Mouse (Mus musculus) cortical plate, adult 2 months (tissue): Measurements from ENCODE around the gene Taf15. TPM values are rescaled to one million over a fixed set of nuclear protein-coding genes. Genes with fewer than 3 reads are reported as not detected.
"Not testable (repeated sequence)": the region's sequence is repeated elsewhere in the genome, so short reads cannot be mapped to it uniquely, and the experiment has no call there.

Source experiments
- H3K27ac ChIP-seq: fragments of 200-500 bp; 2 replicates; pipeline ENCODE4 v1.5.1; 2012; ENCODE audit warnings: low read length, control low read depth, inconsistent platforms; ENCODE audit not compliant: insufficient read depth
- H3K4me1 ChIP-seq: fragments of 200-500 bp; 2 replicates; pipeline ENCODE4 v1.6.1; 2011; ENCODE audit warnings: low read length; ENCODE audit not compliant: control insufficient read depth, insufficient read depth
- H3K4me3 ChIP-seq: fragments of 200-500 bp; 2 replicates; pipeline ENCODE4 v1.5.1; 2011; ENCODE audit warnings: mild to moderate bottlenecking, low read length, control low read depth; ENCODE audit not compliant: insufficient read depth
- CTCF ChIP-seq: fragments of 200-500 bp; IDR thresholded peaks from 2 replicates; pipeline ENCODE4 v1.5.1; 2011; ENCODE audit warnings: mild to moderate bottlenecking, control low read depth, low read length; ENCODE audit not compliant: insufficient read depth; ENCODE audit errors: extremely low read depth
- POLR2A ChIP-seq: fragments of 200-500 bp; IDR thresholded peaks from 2 replicates; pipeline ENCODE4 v1.6.1; 2011; ENCODE audit warnings: mild to moderate bottlenecking, low read length, control low read depth; ENCODE audit not compliant: insufficient read depth; ENCODE audit errors: extremely low read depth
- polyA plus RNA-seq: library from polyadenylated mRNA; depleted of rRNA; stranded (reverse); fragments of >200 nt; gene quantifications from 2 replicates; pipeline ENCODE4 v1.2.3, GENCODE M21; 2012; rRNA removed

Taf15 gene
- polyA plus RNA-seq, 1 experiment: 43.0 TPM

DNA sequence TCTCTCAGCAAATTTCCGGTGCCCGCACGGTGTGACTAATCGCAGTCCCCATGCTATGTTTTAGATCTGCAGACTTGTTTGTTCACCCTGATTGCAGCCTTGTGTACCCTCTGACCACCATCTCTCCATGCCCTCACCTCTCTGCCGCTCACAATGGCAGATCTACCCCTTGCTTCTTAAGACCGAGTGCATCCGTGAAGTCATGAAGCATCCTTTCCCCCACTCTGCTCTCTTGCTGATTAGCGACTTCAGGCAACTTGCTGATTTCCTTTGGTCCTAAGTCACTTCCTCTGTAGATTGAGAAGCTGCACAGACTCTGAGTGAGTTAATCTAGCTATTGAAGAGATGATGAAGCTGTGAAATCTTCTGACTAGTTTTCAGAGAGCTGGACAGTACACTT is 61.3 kb downstream of the Taf15 start:
- no peak for TF ChIP-seq CTCF
- TF ChIP-seq POLR2A: no peak
- H3K27ac ChIP-seq: no peak overlapping the region
- H3K4me3 ChIP-seq: no peak overlapping the region
- H3K4me1 ChIP-seq: no peaks in the 10 kb centered on the region

- TF ChIP-seq POLR2A (no peak), CTCF (no peak)
- Histone ChIP-seq H3K27ac (no peak overlapping the region), H3K4me1 (no peaks in the 10 kb centered on the region), H3K4me3 (no peak overlapping the region)
Measured at GRCm38 (mm10) chr11:83534609-83535423, 61.9 kb downstream of the Taf15 start.

DNA sequence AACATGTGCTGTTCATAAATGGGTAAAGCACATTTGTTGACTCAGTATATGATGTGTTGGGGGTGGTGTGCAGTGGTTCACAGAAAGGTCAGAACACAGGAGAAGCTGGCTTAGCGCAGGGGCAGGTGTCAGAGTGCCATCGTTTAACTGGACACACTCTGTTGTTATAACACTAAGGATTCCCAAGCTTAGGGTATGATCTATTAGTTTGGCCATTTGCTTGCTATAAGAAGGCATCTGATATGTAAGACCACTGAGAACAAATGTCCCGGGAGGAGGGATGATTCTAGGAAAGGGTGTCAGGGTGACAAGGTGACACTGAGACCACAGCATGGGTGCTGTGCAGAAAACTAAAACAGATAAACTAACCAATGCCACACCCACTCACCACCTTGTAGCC is 63.9 kb downstream of the Taf15 start:
- TF ChIP-seq POLR2A (no peak), CTCF (no peak)
- H3K27ac ChIP-seq: no peak overlapping the region
- no peak overlapping the region for H3K4me3 ChIP-seq
- no peaks in the 10 kb centered on the region for H3K4me1 ChIP-seq

DNA sequence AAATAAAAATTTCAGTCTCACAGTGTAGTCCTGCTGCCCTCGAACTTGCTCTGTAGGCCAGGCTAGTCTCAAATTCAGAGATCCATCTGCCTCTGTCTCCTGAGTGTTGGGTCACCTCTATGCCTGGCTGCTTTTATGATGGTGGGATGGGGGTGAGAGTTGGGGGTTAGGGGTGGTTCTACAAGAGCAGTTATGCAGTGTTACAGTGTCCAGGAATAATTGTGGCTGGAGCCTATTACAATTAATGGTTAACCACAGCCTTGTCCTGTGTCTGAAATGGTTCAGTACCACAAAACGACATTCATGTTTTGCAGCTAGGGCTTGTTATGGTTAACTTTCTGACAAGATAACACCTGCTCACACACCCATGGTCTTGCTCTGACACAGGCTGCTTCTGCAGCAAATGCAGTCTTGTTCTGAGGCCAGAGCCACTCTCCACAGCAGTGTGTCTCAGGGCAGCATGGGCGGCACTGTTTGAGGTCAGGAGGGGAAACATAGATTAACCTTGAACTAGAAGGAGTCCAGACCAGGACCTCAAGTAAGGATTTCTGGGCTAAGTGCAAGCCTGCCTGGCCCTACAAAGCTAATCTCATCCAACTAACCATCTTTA is 65.9 kb downstream of the Taf15 start:
- Histone ChIP-seq H3K4me1 (no peaks in the 10 kb centered on the region), H3K27ac (no peak overlapping the region), H3K4me3 (no peak overlapping the region)
- TF ChIP-seq CTCF (no peak), POLR2A (no peak)

GRCm38 (mm10) chr11:83540931-83541330 is 68.0 kb downstream of the Taf15 start:
- TF ChIP-seq CTCF (no peak), POLR2A (no peak)
- Histone ChIP-seq H3K4me1 (no peaks in the 10 kb centered on the region), H3K27ac (no peak overlapping the region), H3K4me3 (no peak overlapping the region)

GRCm38 (mm10) chr11:83541415-83541814 is 68.5 kb downstream of the Taf15 start:
- Histone ChIP-seq H3K27ac (no peak overlapping the region), H3K4me1 (no peaks in the 10 kb centered on the region), H3K4me3 (no peak overlapping the region)
- TF ChIP-seq POLR2A (no peak), CTCF (no peak)

- Histone ChIP-seq H3K4me3 (no peak overlapping the region), H3K4me1 (no peaks in the 10 kb centered on the region), H3K27ac (no peak overlapping the region)
- TF ChIP-seq CTCF (no peak), POLR2A (no peak)
Measured at GRCm38 (mm10) chr11:83544214-83544613, 71.3 kb downstream of the Taf15 start.

DNA sequence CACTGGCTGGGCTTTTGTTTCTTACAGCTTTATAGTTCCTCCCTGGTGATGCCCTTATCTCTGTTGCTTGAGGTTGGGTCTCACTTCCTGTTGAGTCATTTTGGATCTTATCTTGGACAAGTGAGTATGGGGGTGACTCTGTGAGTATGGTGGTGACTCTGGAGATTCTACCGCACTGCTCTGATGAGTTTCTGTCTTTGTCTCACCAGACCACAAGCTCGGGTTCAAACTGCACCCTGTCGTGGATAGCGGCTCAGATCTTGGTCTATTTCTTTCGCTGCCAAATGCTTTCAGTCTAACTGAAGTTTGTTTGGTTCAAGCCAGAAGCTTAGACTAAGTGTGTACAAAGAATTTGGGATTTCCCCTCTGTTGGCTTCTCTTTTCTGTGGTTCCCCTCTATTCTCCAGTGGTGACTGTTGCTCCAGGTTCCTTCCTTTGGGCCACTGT is 77.3 kb downstream of the Taf15 start:
- H3K4me1 ChIP-seq: no peaks in the 10 kb centered on the region
- H3K4me3 ChIP-seq: no peak overlapping the region
- TF ChIP-seq CTCF: no peak
- TF ChIP-seq POLR2A: no peak
- no peak overlapping the region for H3K27ac ChIP-seq

DNA sequence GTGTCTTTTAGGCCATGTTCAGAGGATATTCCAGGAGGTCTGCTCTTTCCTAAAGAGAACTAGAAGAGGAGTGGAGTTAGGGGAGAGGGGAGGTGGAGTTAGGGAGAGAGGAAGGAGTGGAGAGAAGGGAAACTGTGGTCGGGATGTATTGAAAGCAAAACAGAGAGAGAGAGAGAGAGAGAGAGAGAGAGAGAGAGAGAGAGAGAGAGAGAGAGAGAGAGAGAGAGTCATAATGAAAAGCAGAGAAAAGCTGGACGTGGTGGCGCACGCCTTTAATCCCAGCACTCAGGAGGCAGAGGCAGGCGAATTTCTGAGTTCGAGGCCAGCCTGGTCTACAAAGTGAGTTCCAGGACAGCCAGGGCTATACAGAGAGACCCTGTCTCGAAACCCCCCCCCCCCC is 78.2 kb downstream of the Taf15 start:
- H3K4me1 ChIP-seq, H3K27ac ChIP-seq, H3K4me3 ChIP-seq: not testable (repeated sequence)

DNA sequence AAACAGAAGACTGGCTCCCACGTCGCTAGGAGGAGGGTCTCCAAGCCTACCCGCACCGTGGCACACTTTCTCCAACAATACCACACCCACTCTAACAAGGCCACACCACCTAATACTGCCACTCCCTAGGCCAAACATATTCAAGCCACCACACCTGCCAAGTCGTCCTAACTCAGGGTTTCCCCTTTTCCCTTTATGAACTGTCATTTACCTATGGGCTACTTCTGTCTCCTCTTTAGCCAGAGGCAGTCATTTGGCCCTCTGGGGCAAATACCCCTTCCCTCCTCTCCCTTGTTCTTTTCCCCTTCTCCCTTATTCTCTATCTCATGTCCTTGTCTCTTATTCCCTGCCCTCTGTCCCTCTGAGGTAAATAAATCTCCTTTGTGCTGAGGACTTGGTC is 78.8 kb downstream of the Taf15 start:
- Histone ChIP-seq H3K27ac (no peak overlapping the region), H3K4me1 (no peaks in the 10 kb centered on the region), H3K4me3 (no peak overlapping the region)
- TF ChIP-seq POLR2A (no peak), CTCF (no peak)

Other genes starting within 250 kb of the Taf15 start
- gene Slfn14, start 186.4 kb upstream of the Taf15 start, polyA plus RNA-seq: not detected in 2 replicates
- gene Ap2b1, start 174.1 kb upstream of the Taf15 start, polyA plus RNA-seq: 130 and 131 TPM in 2 replicates
- 7.0 and 7.3 TPM in 2 replicates for gene Pex12, start 170.5 kb upstream of the Taf15 start, polyA plus RNA-seq
- gene Rasl10b, start 63.9 kb upstream of the Taf15 start, polyA plus RNA-seq: 252 and 271 TPM in 2 replicates
- 0.10 TPM in 1 of 2 replicates, not detected in the other for gene Gas2l2, start 43.6 kb upstream of the Taf15 start, polyA plus RNA-seq
- 0.75 and 0.95 TPM in 2 replicates for gene 1700020L24Rik, start 35.4 kb upstream of the Taf15 start, polyA plus RNA-seq
- 3.9 and 5.3 TPM in 2 replicates for gene Mmp28, start 10.0 kb upstream of the Taf15 start, polyA plus RNA-seq
- gene Heatr9, start 49.1 kb downstream of the Taf15 start, polyA plus RNA-seq: not detected in 2 replicates
- gene Ccl5, start 57.4 kb downstream of the Taf15 start, polyA plus RNA-seq: 0.58 and 1.0 TPM in 2 replicates
- gene Ccl9, start 105.5 kb downstream of the Taf15 start, polyA plus RNA-seq: 1.7 and 2.1 TPM in 2 replicates
- 2.8 and 3.6 TPM in 2 replicates for gene Ccl6, start 120.0 kb downstream of the Taf15 start, polyA plus RNA-seq
- not detected in 2 replicates for gene Rpl9-ps1, start 172.5 kb downstream of the Taf15 start, polyA plus RNA-seq
- gene Ccl3, start 176.3 kb downstream of the Taf15 start, polyA plus RNA-seq: 0.76 and 0.84 TPM in 2 replicates
- 0.35 and 0.42 TPM in 2 replicates for gene Ccl4, start 189.5 kb downstream of the Taf15 start, polyA plus RNA-seq
- gene Wfdc17, start 230.9 kb downstream of the Taf15 start, polyA plus RNA-seq: 0.49 and 1.3 TPM in 2 replicates
- 4.2 and 5.8 TPM in 2 replicates for gene Wfdc18, start 235.9 kb downstream of the Taf15 start, polyA plus RNA-seq